Mouse (Mus musculus) CH12.LX (cell line): Measurements from ENCODE around the gene Adgrl3. TPM values are rescaled to one million over a fixed set of nuclear protein-coding genes. Genes with fewer than 3 reads are reported as not detected.

Source experiments
- DNase-seq: peaks from one replicate; pipeline ENCODE4 v3.0.0-alpha.2; 2013; ENCODE audit errors: extremely low read depth
- H3K27ac ChIP-seq: 2 replicates; pipeline ENCODE4 v1.5.1; 2012; ENCODE audit warnings: low read depth, mild to moderate bottlenecking, control low read depth, moderate library complexity; ENCODE audit not compliant: insufficient read depth
- H3K27me3 ChIP-seq: replicated peaks from 2 replicates; pipeline ENCODE3; 2012; ENCODE audit warnings: inconsistent platforms
- H3K36me3 ChIP-seq, 2 experiments: replicated peaks in 1 of 2; 2 replicates each; pipeline versions ENCODE3 to v1.6.1; 2012; ENCODE audit warnings: inconsistent platforms in 1 of 2, low read length in 1 of 2, mild to moderate bottlenecking in 1 of 2, mixed read lengths in 1 of 2, moderate library complexity in 1 of 2; ENCODE audit not compliant: control insufficient read depth in 1 of 2, insufficient read depth in 1 of 2
- H3K4me1 ChIP-seq, 2 experiments: 2 replicates each; pipeline ENCODE4 v1.6.1; 2012; ENCODE audit warnings: inconsistent platforms in 1 of 2, moderate library complexity in 1 of 2; ENCODE audit not compliant: insufficient read depth in 2 of 2, control insufficient read depth in 1 of 2
- H3K4me2 ChIP-seq: 2 replicates; pipeline ENCODE4 v1.6.1; 2012; ENCODE audit warnings: low read depth, mild to moderate bottlenecking, control low read depth; ENCODE audit not compliant: poor library complexity, insufficient read depth, severe bottlenecking
- H3K4me3 ChIP-seq, 3 experiments: fragments of 150-350 bp in 1 of 3; sonication (generic) in 1 of 3; replicated peaks in 1 of 3; 2 replicates each; pipeline versions ENCODE3 to v1.5.1; 2011 to 2012; ENCODE audit warnings: low read depth in 2 of 3, low read length in 2 of 3, mild to moderate bottlenecking in 2 of 3, moderate library complexity in 2 of 3, control low read depth in 1 of 3, improper control_type of control experiment in 1 of 3, inconsistent platforms in 1 of 3, mixed read lengths in 1 of 3; ENCODE audit not compliant: poor library complexity in 1 of 3
- H3K79me2 ChIP-seq: replicated peaks from 2 replicates; pipeline ENCODE4 v1.6.1; 2012; ENCODE audit warnings: mild to moderate bottlenecking, moderate library complexity; ENCODE audit not compliant: control insufficient read depth, poor library complexity, insufficient read depth, severe bottlenecking; ENCODE audit errors: extremely low read depth
- H3K9ac ChIP-seq: 2 replicates; pipeline ENCODE4 v1.6.1; 2012; ENCODE audit warnings: low read depth, mild to moderate bottlenecking, control low read depth, moderate library complexity; ENCODE audit not compliant: insufficient read depth
- H3K9me3 ChIP-seq: replicated peaks from 2 replicates; pipeline ENCODE3; 2012; ENCODE audit warnings: low read length, inconsistent platforms, mixed read lengths
- CHD2 ChIP-seq: IDR thresholded peaks from 2 replicates; pipeline ENCODE4 v1.6.1; 2011; ENCODE audit warnings: low read length, improper control_type of control experiment
- CTCF ChIP-seq, 2 experiments: IDR thresholded peaks in 1 of 2; conservative IDR thresholded peaks in 1 of 2; 2 replicates each; pipeline ENCODE4 v1.5.1; 2011 to 2012; ENCODE audit warnings: low read depth in 2 of 2, low read length in 2 of 2, improper control_type of control experiment in 1 of 2, inconsistent platforms in 1 of 2, mild to moderate bottlenecking in 1 of 2, moderate library complexity in 1 of 2
- E2F4 ChIP-seq: IDR thresholded peaks from 2 replicates; pipeline ENCODE4 v1.6.1; 2011; ENCODE audit warnings: low read depth, low read length, improper control_type of control experiment; ENCODE audit not compliant: insufficient replicate concordance
- EP300 ChIP-seq: IDR thresholded peaks from 2 replicates; pipeline ENCODE4 v1.6.1; 2011; ENCODE audit warnings: low read length, improper control_type of control experiment
- IRF4 ChIP-seq: IDR thresholded peaks from 2 replicates; pipeline ENCODE4 v1.6.1; 2014; ENCODE audit warnings: low read depth, mild to moderate bottlenecking, inconsistent platforms, low read length, improper control_type of control experiment
- JUN ChIP-seq: IDR thresholded peaks from 2 replicates; pipeline ENCODE4 v1.6.1; 2011; ENCODE audit warnings: low read depth, mild to moderate bottlenecking, low read length, improper control_type of control experiment, moderate library complexity; ENCODE audit not compliant: insufficient read depth
- JUND ChIP-seq: conservative IDR thresholded peaks from 2 replicates; pipeline ENCODE4 v1.6.1; 2011; ENCODE audit warnings: low read depth, low read length, improper control_type of control experiment
- MAFK ChIP-seq: IDR thresholded peaks from 2 replicates; pipeline ENCODE4 v1.6.1; 2011; ENCODE audit warnings: low read length, improper control_type of control experiment; ENCODE audit not compliant: insufficient replicate concordance
- MAZ ChIP-seq: IDR thresholded peaks from 2 replicates; pipeline ENCODE4 v1.6.1; 2012; ENCODE audit warnings: low read depth, mild to moderate bottlenecking, inconsistent platforms, low read length, improper control_type of control experiment, moderate library complexity
- MEF2A ChIP-seq: IDR thresholded peaks from 2 replicates; pipeline ENCODE4 v1.6.1; 2014; ENCODE audit warnings: low read depth, mild to moderate bottlenecking, inconsistent platforms, low read length, improper control_type of control experiment, borderline replicate concordance
- MXI1 ChIP-seq: IDR thresholded peaks from 2 replicates; pipeline ENCODE4 v1.6.1; 2011; ENCODE audit warnings: mild to moderate bottlenecking, low read depth, low read length, improper control_type of control experiment
- NRF1 ChIP-seq: IDR thresholded peaks from 2 replicates; pipeline ENCODE4 v1.6.1; 2014; ENCODE audit warnings: low read depth, mild to moderate bottlenecking, inconsistent platforms, low read length, improper control_type of control experiment, moderate library complexity
- POLR2AphosphoS2 ChIP-seq: IDR thresholded peaks from 2 replicates; pipeline ENCODE4 v1.6.1; 2011; ENCODE audit warnings: low read depth, low read length, improper control_type of control experiment
- RAD21 ChIP-seq: IDR thresholded peaks from 2 replicates; pipeline ENCODE4 v1.6.1; 2011; ENCODE audit warnings: low read depth, mild to moderate bottlenecking, low read length, improper control_type of control experiment, moderate library complexity
- RCOR1 ChIP-seq: conservative IDR thresholded peaks from 2 replicates; pipeline ENCODE4 v1.6.1; 2012; ENCODE audit warnings: low read depth, mild to moderate bottlenecking, inconsistent platforms, low read length, improper control_type of control experiment
- SIN3A ChIP-seq: IDR thresholded peaks from 2 replicates; pipeline ENCODE4 v1.6.1; 2012; ENCODE audit warnings: low read length, improper control_type of control experiment, inconsistent platforms
- SMC3 ChIP-seq: IDR thresholded peaks from 2 replicates; pipeline ENCODE4 v1.6.1; 2011; ENCODE audit warnings: low read depth, low read length, improper control_type of control experiment
- TBP ChIP-seq: conservative IDR thresholded peaks from 2 replicates; pipeline ENCODE4 v1.6.1; 2011; ENCODE audit warnings: low read depth, low read length, improper control_type of control experiment
- UBTF ChIP-seq: IDR thresholded peaks from 2 replicates; pipeline ENCODE4 v1.6.1; 2012; ENCODE audit warnings: low read depth, mild to moderate bottlenecking, inconsistent platforms, low read length, improper control_type of control experiment, moderate library complexity
- USF2 ChIP-seq: conservative IDR thresholded peaks from 2 replicates; pipeline ENCODE4 v1.6.1; 2011; ENCODE audit warnings: low read depth, low read length, improper control_type of control experiment
- ZC3H11A ChIP-seq: IDR thresholded peaks from 2 replicates; pipeline ENCODE4 v1.6.1; 2012; ENCODE audit warnings: low read depth, mild to moderate bottlenecking, inconsistent platforms, low read length, improper control_type of control experiment
- dilution Hi-C: fragments of 300-500 bp; cut with MboI; formaldehyde crosslinking; loops from 2 replicates; pipeline ENCODE4 v1.14.3; 2020; ENCODE audit warnings: low sequenced_read_pairs; ENCODE audit not compliant: extremely low pct_unique_long_range_greater_than_20kb, extremely low pct_ligation_motif_present
- in situ Hi-C: fragments of 300-500 bp; cut with MboI; formaldehyde crosslinking; loops from 3 replicates; pipeline ENCODE4 v1.14.3; 2019; ENCODE audit warnings: low sequenced_read_pairs, low pct_ligation_motif_present, low pct_unique_long_range_greater_than_20kb, mixed read lengths
- polyA plus RNA-seq: library from polyadenylated mRNA; unstranded; fragments of >175 nt; gene quantifications from 2 replicates; pipeline ENCODE4 v1.2.1, GENCODE M21; 2012; ENCODE audit warnings: low read depth; ENCODE audit not compliant: insufficient read length
- total RNA-seq, 2 experiments: library from RNA; depleted of rRNA; stranded (reverse); fragments of 300-350 nt in 1 of 2; fragments of >200 nt in 1 of 2; gene quantifications; 2 replicates each; pipeline ENCODE4 v1.2.3; 2012 to 2014

Adgrl3 gene
- total and polyA plus RNA-seq, 3 experiments = 0.13 TPM; not detected in 2

DNA sequence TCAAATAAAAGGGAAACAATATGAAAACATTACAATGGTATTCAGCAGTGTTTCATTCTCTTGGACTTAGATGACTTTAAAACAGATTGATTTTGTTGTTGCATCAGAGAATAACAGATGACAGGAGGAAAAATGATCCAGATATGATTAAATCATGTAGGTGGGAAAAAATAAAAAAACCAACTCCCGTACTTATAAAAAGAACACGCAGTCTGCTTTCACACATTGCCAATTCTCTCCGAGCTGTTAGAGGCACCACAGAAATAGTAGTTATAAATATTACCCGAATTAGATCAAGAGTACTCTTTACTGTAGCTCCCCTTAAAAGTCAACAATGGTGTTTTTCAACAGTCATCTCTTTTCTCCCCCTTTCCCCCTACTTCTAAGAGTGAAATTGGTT lies 302.1 kb downstream of the Adgrl3 start:
- H3K4me1 ChIP-seq = no peaks in the 10 kb centered on the region
- DNase-seq = no peak
- no peaks in the 10 kb centered on the region for H3K36me3 ChIP-seq
- no peaks in the 10 kb centered on the region for H3K9me3 ChIP-seq
- no peak for TF ChIP-seq CTCF (conservative IDR thresholded peaks at IDR 0.05 in 1 of 2, IDR thresholded peaks at IDR 0.05 in 1 of 2; ENCODE audit: low read depth in 2 of 2, low read length in 2 of 2)
- TF ChIP-seq JUN = no peak
- no peak for TF ChIP-seq SMC3
- TF ChIP-seq MXI1 = no peak
- dilution Hi-C loops (no loop called here), in situ Hi-C loops (no loop called here)
- H3K27me3 ChIP-seq = no peaks in the 10 kb centered on the region
- H3K27ac ChIP-seq = no peak overlapping the region
- H3K4me3 ChIP-seq = no peak overlapping the region
- H3K79me2 ChIP-seq = no peaks in the 10 kb centered on the region
- H3K9ac ChIP-seq = no peak overlapping the region
- no peak overlapping the region for H3K4me2 ChIP-seq

DNA sequence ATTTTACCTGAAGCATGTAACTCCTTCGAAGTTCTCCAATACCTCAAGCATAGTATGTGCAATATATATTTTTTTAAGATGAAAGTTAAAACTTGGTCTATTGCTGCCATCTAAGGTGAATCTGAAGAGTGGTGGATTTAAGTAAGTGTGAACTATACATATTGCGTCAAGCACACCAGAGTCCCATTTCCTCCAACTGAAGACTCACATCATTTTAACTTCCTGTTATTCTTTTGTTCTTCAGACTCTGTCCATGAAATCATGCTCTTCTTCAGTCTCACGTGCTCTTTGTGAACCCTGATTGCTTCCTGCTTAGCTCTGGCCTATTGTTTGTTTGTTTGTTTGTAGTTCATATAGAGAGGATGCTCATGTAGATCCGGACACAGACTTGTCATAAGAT lies 307.0 kb downstream of the Adgrl3 start:
- Histone ChIP-seq H3K27ac (no peak overlapping the region), H3K9ac (no peak overlapping the region), H3K4me2 (no peak overlapping the region), H3K36me3 (no peaks in the 10 kb centered on the region), H3K4me1 (no peaks in the 10 kb centered on the region), H3K27me3 (no peaks in the 10 kb centered on the region), H3K79me2 (no peaks in the 10 kb centered on the region), H3K9me3 (no peaks in the 10 kb centered on the region), H3K4me3 (no peak overlapping the region)
- in situ Hi-C loops (no loop called here), dilution Hi-C loops (no loop called here)
- no peak for DNase-seq
- TF ChIP-seq JUN = no peak
- no peak for TF ChIP-seq UBTF
- TF ChIP-seq SIN3A = no peak
- no peak for TF ChIP-seq RCOR1
- TF ChIP-seq E2F4 = no peak
- TF ChIP-seq MAFK = no peak
- no peak for TF ChIP-seq MEF2A
- TF ChIP-seq USF2 = no peak
- TF ChIP-seq POLR2AphosphoS2 = no peak
- TF ChIP-seq ZC3H11A = no peak
- no peak for TF ChIP-seq JUND
- no peak for TF ChIP-seq SMC3
- TF ChIP-seq NRF1 = no peak
- no peak for TF ChIP-seq MAZ
- no peak for TF ChIP-seq RAD21
- no peak for TF ChIP-seq EP300
- TF ChIP-seq CHD2 = no peak
- no peak for TF ChIP-seq IRF4
- TF ChIP-seq TBP = no peak
- TF ChIP-seq MXI1 = no peak
